Mouse (Mus musculus) heart, postnatal 0 days (tissue): ENCODE results near the gene Ptrh1.

Source experiments
- CTCF ChIP-seq: IDR thresholded peaks from 2 replicates; pipeline ENCODE4 v1.5.1; 2016; ENCODE audit warnings: antibody characterized with exemption, control low read depth, low read depth
- EP300 ChIP-seq: IDR thresholded peaks from 2 replicates; pipeline ENCODE4 v1.6.1; 2016; ENCODE audit warnings: antibody characterized with exemption, low read depth

DNA sequence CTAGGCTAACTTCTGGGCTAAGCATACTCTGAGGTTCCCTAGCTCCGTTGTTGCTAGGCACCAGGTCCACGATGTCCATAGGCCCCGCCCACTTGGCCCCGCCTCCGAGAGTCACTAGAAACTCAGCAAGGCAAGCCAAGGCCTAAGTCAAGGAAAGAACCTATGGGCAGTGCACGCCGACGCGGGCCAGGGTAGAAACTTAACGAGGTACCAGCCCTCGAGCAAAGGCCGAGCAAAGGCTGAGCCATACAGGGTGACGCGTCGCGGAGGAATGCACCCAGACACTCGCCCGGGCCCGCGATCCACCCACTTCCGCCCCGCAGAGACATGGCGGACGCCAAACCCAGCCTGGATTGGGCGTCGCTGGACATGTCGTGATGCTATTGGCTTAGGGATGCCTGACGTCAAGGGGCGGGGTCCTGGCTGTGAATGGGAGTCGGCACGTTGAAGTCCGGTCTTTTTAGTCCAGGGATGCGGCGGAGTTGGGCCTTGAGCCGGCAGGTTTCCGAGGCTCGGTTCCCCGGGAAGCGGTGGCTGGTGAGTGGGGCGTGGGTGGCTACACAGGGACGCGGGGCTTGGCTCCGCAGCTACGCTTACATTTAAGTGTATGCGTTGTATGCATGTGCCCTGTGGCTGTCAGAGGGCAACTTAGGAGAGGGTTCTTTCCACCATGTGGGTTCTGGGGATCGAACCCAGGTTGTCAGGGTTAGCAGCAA, at the start of gene Ptrh1, which contains the start of gene Ttc16:
- TF ChIP-seq CTCF, result no peak
- TF ChIP-seq EP300, result no peak
